Mouse (Mus musculus): ENCODE measurements at regions not wholly inside any gene's neighbourhood (a gene's known extent, or its start where the extent isn't known, plus 50 kb on each side); places are given as distances from the start of the nearest gene placed in this dataset.

DNA sequence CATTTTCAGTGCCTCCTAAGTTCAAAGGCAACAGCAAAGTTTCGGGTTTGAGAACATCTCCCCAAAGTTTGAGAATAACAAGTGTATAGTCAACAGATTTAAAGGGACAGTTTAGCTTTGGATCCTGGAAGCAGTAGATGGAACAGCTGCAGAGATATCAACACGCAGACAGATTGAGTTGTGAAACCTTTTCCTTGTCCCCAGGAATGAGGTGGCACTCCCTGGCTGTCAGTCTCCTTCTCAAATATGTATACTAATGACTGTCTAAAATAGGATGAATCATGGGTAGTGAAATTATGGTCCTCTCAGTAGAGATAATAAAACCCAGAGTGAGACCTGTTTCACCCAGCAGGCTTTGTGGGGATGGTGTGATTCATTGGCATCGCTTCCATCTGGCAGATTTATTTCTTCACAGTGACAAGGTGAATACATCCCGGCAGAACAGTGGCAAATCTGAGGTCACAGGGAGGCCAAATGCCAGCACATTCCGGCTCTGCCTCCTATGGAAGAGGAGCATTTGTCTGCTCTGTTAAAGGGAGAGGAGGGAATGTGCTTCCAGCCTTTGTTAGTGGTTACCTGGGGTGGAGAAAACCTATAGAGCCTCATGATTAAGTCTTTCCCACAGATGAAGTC is 272.2 kb downstream of the Arpp21 start:
- TF ChIP-seq ETS1 (conservative IDR thresholded peaks at IDR 0.05; ENCODE audit: low read depth, low read length) (no peak), TCF12 (IDR thresholded peaks at IDR 0.05; ENCODE audit: low read depth, low read length) (no peak), NRF1 (IDR thresholded peaks at IDR 0.05; ENCODE audit: low read depth, low read length) (no peak)
- dilution Hi-C loops (cut with MboI; ENCODE audit: extremely low pct_ligation_motif_present, extremely low pct_unique_long_range_greater_than_20kb, low sequenced_read_pairs) (no loop called here), in situ Hi-C loops (cut with MboI; ENCODE audit: low pct_ligation_motif_present, low pct_unique_long_range_greater_than_20kb, low sequenced_read_pairs) (no loop called here)
- H3K36me3 ChIP-seq (replicated peaks in 1 of 2; ENCODE audit: control insufficient read depth in 1 of 2, insufficient read depth in 1 of 2, low read length in 1 of 2): no peaks in the 10 kb centered on the region
- H3K4me1 ChIP-seq (ENCODE audit: control insufficient read depth in 1 of 2, insufficient read depth in 2 of 2): no peaks in the 10 kb centered on the region
- no peak overlapping the region for H3K27ac ChIP-seq (ENCODE audit: insufficient read depth, low read depth)
- no peak for DNase-seq (ENCODE audit: extremely low read depth)
- no peaks in the 10 kb centered on the region for H3K79me2 ChIP-seq (replicated peaks; ENCODE audit: control insufficient read depth, extremely low read depth, insufficient read depth, poor library complexity, severe bottlenecking)
- H3K27me3 ChIP-seq (replicated peaks): no peaks in the 10 kb centered on the region
- H3K9me3 ChIP-seq (replicated peaks; ENCODE audit: low read length): peaks cover 59% of the 10 kb centered on the region
- H3K4me3 ChIP-seq (replicated peaks in 1 of 3; ENCODE audit: low read depth in 2 of 3, low read length in 2 of 3, poor library complexity in 1 of 3): no peak overlapping the region
- no peak overlapping the region for H3K9ac ChIP-seq (ENCODE audit: insufficient read depth, low read depth)
- no peak overlapping the region for H3K4me2 ChIP-seq (ENCODE audit: insufficient read depth, low read depth, poor library complexity, severe bottlenecking)

DNA sequence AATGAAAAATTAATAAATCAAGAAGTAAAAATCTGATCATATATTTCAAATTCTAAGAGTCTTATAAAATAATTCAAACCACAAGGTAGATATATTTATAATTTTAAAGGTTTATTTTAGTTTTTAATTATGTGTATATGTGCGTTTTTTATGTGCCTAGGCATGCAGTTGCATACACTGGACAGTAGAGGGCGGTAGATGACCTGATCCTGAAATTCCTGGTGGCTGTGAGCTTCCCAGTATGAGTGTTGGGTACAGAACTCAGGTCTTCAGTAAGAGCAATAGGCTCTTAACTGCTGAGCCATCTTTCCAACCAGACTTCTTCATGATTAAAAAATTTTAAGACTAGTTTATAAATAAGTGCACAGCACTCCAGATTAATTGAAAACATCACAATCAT is 267.7 kb upstream of the Stac start:
- Histone ChIP-seq H3K4me2 (ENCODE audit: insufficient read depth, low read depth, poor library complexity, severe bottlenecking) (no peak overlapping the region), H3K27ac (ENCODE audit: insufficient read depth, low read depth) (no peak overlapping the region), H3K27me3 (replicated peaks) (no peaks in the 10 kb centered on the region), H3K4me1 (ENCODE audit: control insufficient read depth in 1 of 2, insufficient read depth in 2 of 2) (no peaks in the 10 kb centered on the region), H3K9ac (ENCODE audit: insufficient read depth, low read depth) (no peak overlapping the region), H3K9me3 (replicated peaks; ENCODE audit: low read length) (peaks cover 44% of the 10 kb centered on the region), H3K4me3 (replicated peaks in 1 of 3; ENCODE audit: low read depth in 2 of 3, low read length in 2 of 3, poor library complexity in 1 of 3) (no peak overlapping the region), H3K79me2 (replicated peaks; ENCODE audit: control insufficient read depth, extremely low read depth, insufficient read depth, poor library complexity, severe bottlenecking) (no peaks in the 10 kb centered on the region), H3K36me3 (replicated peaks in 1 of 2; ENCODE audit: control insufficient read depth in 1 of 2, insufficient read depth in 1 of 2, low read length in 1 of 2) (no peaks in the 10 kb centered on the region)
- TF ChIP-seq TCF12 (IDR thresholded peaks at IDR 0.05; ENCODE audit: low read depth, low read length): no peak
- TF ChIP-seq CTCF (conservative IDR thresholded peaks at IDR 0.05 in 1 of 2, IDR thresholded peaks at IDR 0.05 in 1 of 2; ENCODE audit: low read depth in 2 of 2, low read length in 2 of 2): peak in 1 of 2 experiments; percentile 15; a peak in 1 of 4 replicates
- dilution Hi-C loops (cut with MboI; ENCODE audit: extremely low pct_ligation_motif_present, extremely low pct_unique_long_range_greater_than_20kb, low sequenced_read_pairs) (no loop called here), in situ Hi-C loops (cut with MboI; ENCODE audit: low pct_ligation_motif_present, low pct_unique_long_range_greater_than_20kb, low sequenced_read_pairs) (no loop called here)
- no peak for DNase-seq (ENCODE audit: extremely low read depth)

DNA sequence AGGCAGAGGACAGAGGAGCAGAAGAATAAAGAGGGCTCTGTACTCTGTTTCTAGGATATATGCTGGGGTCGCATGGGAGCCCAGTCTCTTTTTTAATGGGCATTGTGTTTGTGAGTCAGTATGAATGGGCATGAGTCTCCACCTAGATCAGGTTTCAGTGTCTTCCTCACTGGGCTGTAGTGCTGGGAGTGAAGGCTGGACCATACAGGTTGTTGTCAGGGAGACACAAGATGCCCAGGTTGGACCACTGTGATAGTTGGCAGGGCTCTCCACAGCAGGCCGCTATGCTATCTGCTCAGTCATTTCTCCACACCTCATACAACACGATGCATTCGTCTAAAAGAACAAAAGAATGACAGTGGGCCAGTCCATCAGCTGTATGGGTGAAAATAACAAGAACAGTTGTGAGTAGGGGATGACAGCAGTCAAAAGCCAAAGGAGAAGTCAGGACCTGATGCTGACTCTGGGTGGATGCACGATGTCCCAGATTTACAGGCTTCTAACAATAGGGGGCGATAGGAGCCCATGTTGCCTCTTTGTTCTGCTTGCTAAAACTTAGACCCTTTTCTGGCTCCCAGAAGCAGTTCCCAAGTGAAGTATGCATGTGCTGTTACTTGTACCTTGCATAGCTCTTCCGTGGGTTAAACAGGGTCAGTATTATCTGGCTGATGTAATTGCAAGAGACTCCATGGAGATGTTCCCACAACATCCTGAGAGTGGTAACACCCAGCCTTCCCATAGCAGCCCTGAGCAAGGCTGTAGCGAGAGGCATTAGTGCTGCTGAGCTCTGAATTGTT is 249.3 kb upstream of the Stac start:
- Histone ChIP-seq H3K4me1 (ENCODE audit: control insufficient read depth in 1 of 2, insufficient read depth in 2 of 2) (no peaks in the 10 kb centered on the region), H3K4me2 (ENCODE audit: insufficient read depth, low read depth, poor library complexity, severe bottlenecking) (no peak overlapping the region), H3K79me2 (replicated peaks; ENCODE audit: control insufficient read depth, extremely low read depth, insufficient read depth, poor library complexity, severe bottlenecking) (no peaks in the 10 kb centered on the region), H3K27me3 (replicated peaks) (no peaks in the 10 kb centered on the region), H3K36me3 (replicated peaks in 1 of 2; ENCODE audit: control insufficient read depth in 1 of 2, insufficient read depth in 1 of 2, low read length in 1 of 2) (no peaks in the 10 kb centered on the region), H3K9me3 (replicated peaks; ENCODE audit: low read length) (peaks cover 71% of the 10 kb centered on the region), H3K27ac (ENCODE audit: insufficient read depth, low read depth) (no peak overlapping the region), H3K9ac (ENCODE audit: insufficient read depth, low read depth) (no peak overlapping the region), H3K4me3 (replicated peaks in 1 of 3; ENCODE audit: low read depth in 2 of 3, low read length in 2 of 3, poor library complexity in 1 of 3) (no peak overlapping the region)
- dilution Hi-C loops (cut with MboI; ENCODE audit: extremely low pct_ligation_motif_present, extremely low pct_unique_long_range_greater_than_20kb, low sequenced_read_pairs) (no loop called here), in situ Hi-C loops (cut with MboI; ENCODE audit: low pct_ligation_motif_present, low pct_unique_long_range_greater_than_20kb, low sequenced_read_pairs) (no loop called here)
- TF ChIP-seq ZC3H11A (IDR thresholded peaks at IDR 0.05; ENCODE audit: low read depth, low read length) (no peak), BHLHE40 (IDR thresholded peaks at IDR 0.05; ENCODE audit: low read depth, low read length) (no peak), CHD2 (IDR thresholded peaks at IDR 0.05; ENCODE audit: low read length) (no peak), PAX5 (IDR thresholded peaks at IDR 0.05; ENCODE audit: low read length) (no peak), ZKSCAN1 (IDR thresholded peaks at IDR 0.05; ENCODE audit: borderline replicate concordance, low read depth, low read length) (no peak)
- DNase-seq (ENCODE audit: extremely low read depth): no peak
